Mouse (Mus musculus): Measurements from ENCODE around the gene Map4k2.
A peak's percentile ranks its signal among the peaks of the same experiment; 100 is the strongest.

Map4k2 gene

GRCm38 (mm10) chr19:6381238-6381637, 40.3 kb downstream of the Map4k2 start:
- no peak for DNase-seq

DNA sequence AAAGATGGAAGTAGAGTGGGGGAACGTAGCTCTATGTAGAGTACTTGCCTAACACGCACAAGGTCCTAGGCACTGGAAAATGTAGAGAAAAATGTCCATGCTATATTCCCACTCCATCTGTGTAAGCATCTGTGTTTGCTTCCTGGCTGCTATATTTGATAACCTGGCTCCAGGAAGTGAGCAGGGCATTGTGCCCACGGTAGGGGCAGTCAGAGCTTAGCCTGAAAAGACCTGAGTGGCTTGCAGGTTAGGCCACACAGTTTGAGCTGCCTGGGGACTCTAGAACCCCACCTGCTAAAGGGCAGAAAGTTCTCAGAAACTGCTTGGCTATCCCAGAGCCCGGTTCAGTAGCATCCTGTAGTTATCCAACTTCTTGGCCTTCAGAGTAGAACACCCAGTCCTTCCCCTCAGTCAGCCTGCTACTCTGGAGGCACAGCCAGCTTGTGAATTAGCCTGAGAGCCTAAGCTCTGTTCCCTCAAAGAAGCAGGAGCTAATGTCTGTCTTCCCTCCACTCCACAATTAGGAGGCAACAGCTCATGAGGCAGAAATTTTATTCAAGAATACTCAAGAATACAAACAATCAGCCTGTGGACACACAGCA, 41.5 kb downstream of the Map4k2 start:
- no peak for DNase-seq

- DNase-seq = peak; percentile 27 to 30
Measured at GRCm38 (mm10) chr19:6383470-6383869, 42.5 kb downstream of the Map4k2 start.

DNA sequence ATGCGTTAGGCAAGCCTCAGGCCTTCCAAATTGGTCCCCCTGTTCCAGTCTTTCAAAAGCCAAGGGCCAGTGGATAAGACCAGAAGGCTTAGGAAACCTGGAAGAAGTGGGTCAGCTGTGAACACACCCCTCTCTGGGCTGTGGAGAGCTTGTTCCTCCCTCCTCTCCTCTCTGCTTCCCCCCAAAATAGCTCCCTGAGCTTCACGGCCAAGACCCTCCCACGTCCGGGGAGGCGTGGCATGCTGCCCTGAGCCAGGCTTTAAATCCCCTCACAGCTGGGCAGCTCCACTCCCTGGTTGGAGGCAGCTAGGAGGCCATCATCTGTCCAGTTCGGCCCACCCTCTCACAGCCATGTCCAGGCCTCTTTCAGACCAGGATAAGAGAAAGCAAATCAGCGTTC, 43.2 kb downstream of the Map4k2 start, which contains the start of gene Pygm:
TSS of gene Pygm (plus strand) at position 272 of the 400 bp plus-strand sequence.
- DNase-seq = peak; percentile 86 to 91

- no peak for DNase-seq
Measured at GRCm38 (mm10) chr19:6384954-6385353, 44.0 kb downstream of the Map4k2 start.

DNA sequence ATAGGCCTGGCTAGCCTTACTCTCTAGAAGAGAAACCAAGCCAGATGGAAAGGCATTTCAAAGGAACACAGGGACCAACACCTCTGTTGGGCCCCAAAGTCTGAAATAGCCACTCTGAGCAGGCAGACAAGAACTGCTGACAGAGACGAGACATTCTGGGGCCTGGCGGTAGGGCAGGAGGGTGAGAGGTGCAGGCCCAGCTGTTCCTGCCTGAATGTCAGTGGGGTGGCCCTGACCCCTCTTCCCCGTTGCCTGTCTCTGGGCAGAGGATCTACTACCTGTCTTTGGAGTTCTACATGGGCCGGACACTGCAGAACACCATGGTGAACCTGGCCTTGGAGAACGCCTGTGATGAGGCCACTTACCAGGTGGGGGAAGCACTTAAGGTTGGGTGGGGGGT, 44.5 kb downstream of the Map4k2 start:
- DNase-seq = no peak

DNA sequence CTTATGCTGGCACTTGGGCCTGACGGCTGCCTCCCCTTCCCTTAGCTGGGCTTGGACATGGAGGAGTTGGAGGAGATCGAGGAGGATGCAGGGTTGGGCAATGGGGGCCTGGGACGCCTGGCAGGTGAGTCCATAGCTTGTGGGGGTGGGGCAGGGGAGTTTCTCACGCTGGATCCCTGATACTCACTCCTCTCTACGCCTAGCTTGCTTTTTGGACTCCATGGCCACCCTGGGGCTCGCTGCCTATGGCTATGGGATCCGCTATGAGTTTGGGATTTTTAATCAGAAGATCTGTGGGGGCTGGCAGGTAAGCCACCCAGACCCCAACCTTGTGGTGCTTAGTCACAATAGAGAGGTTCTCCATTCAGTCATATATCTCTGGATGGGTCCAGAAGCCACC, 44.9 kb downstream of the Map4k2 start:
- no peak for DNase-seq

DNA sequence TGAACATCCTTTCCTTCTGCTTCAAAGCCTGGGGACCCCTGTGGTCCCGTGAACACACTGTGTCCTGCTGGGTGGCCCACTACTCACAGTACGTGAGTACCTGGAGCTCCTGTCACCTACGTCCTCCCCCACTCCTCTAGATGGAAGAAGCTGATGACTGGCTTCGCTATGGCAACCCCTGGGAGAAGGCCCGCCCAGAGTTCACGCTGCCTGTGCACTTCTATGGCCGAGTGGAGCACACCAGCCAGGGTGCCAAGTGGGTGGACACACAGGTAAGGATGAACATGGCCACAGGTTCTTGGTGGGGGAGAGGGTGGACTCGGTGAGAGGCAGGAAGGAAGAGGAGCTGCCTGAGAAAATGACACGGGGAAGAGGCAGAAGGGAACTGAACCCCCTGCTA, 45.3 kb downstream of the Map4k2 start:
- no peak for DNase-seq

DNA sequence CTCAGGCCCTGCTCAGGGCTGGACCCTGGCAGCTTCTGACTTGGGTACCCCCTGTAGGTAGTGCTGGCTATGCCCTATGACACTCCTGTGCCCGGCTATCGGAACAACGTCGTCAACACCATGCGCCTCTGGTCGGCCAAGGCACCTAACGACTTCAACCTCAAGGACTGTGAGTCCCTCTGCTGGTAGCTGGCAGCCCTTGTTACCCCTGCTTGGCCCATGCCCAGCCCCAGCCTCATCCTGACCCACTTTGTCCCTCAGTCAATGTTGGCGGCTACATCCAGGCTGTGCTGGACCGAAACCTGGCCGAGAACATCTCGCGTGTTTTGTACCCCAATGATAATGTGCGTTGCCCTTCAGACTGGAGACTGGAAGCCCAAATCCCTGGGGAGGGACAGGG, 47.1 kb downstream of the Map4k2 start:
- DNase-seq = no peak

DNA sequence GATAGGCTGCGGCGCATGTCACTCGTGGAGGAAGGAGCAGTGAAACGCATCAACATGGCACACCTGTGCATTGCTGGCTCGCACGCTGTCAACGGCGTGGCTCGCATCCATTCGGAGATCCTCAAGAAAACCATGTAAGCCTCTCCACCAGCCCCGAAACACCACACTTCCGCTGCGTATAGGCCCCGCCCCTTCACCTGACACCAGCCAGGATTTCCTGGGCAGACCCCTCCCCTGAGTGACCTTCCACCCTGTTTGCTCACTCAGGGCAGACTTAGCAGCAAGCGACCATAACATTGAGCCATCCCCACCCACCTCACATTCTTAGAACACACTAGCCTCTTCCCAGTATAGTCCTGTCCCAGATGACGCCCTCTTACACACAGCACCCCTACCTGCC, 48.9 kb downstream of the Map4k2 start:
- peak; percentile 58 to 75 for DNase-seq

DNA sequence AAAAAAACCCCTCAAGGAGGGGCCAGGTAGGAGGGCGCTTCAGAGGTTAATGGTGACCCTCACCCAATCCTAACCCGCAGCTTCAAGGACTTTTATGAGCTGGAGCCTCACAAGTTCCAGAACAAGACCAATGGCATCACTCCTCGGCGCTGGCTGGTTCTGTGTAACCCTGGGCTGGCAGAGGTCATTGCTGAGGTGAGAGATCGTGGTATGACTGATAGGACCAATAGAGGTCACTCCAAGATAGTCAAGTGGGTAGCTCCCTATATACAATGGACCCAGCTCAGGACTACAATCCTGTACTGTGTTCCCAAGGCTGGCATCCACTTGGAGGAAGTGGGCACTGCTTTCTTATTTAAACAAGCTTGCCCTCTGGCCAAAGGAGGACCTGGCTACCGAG, 49.3 kb downstream of the Map4k2 start:
- no peak for DNase-seq

DNA sequence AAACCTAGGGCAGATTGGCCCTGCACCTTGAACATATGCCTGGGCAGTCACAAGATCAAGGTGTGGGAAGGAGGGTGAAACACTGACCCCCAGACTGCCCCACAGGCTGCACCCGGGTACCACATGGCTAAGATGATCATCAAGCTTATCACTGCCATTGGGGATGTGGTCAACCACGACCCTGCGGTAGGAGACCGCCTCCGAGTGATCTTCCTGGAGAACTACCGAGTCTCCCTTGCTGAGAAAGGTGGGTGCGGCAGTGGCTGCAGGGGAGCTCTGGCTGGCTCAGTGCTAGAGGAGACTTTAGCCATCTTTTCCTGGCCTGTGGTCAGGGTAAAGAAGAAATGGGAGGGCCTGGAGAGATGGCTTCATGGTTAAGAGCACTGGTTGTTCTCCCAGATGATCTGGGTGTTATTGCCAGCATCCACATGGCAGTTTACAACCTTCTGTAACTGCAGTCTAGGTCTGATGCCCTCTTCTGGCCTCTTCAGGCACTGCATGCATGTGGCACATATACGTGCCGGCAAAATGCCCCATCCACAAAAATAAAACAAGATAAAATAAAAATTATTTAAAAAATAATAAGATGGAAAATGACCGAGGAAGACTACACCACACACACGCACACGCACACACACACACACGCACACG, 51.9 kb downstream of the Map4k2 start:
- peak; percentile 47 to 55 for DNase-seq

DNA sequence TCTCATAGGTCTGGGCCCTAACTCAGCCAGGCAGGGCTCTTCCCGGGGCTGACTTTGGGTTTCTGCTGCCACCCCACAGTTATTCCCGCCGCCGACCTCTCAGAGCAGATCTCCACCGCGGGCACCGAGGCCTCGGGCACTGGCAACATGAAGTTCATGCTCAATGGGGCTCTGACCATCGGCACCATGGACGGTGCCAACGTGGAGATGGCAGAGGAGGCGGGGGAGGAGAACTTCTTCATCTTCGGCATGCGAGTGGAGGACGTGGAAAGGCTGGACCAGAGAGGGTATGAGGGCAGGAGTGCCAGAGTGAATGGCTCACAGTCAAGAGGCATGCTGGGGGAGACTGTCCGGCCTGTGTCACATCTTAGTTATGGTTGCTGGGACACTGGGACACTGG, 52.7 kb downstream of the Map4k2 start:
- DNase-seq = no peak

DNA sequence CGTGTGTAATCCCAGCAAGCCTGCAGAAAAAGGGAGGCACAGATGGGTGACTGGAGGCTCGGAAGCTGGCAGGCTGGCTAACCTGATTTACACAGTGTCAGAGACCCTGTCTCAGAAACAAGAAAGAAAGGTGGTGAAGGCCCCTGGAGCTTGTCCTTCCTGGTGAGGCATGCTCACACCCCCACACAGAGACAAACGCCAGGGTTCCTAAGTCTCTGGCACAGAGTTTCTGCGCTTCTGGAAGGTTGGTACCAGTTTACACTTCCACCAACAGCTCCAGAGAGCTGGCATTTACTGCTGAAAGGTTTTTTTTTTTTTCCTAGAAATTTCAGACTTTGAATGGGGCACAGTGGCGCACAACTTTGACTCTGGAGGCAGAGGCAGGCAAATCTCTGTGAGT, 55.3 kb downstream of the Map4k2 start:
- no peak for DNase-seq

GRCm38 (mm10) chr19:6397582-6398249, 56.8 kb downstream of the Map4k2 start:
- no peak for DNase-seq

DNA sequence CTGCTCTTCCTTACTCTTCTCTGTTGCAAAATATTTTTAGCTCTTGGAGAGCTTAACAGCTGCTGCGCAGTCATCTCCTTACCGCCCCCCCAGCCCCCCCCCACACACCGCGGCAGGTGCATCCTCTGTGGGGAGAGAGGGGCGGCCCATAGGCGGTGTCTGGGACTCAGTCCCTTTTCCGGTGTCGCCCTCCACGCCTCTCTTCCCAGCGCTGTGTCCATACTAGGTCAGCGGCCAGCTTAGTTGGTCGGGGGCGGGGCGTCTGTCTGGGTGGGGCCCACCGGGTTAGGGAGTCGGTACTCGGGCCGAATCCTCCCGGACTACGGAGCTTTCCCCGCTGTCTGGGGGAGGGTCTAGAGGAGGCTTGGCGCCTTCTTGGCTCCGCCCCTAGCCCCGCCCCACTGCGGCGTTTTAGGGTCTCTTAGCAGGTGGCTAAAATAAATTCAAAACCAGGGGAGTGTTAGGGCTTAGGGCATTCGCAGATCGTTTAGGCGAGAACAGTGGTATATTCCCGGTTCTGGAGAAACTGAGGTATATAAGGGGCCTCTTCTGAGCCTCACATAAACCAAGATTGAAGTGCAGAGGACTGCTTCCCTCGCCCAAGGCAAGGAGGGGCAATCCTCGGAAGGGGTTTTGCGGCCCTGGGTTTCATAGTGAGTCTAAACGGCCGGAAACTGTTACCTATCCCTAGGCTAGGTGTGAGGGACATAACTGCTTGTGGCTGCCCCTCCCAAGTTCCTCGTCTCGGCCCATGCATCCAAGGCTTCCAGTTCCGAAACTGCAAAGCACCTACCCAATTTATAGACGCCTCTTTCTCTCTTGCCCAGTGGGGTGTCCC, 57.7 kb downstream of the Map4k2 start:
- peak; percentile 82 to 85 for DNase-seq

GRCm38 (mm10) chr19:6399285-6400095, 58.6 kb downstream of the Map4k2 start, which contains the start of gene Rasgrp2:
Gene Rasgrp2 (plus strand): TSS chr19:6399340.
- peak; percentile 67 to 76 for DNase-seq

DNA sequence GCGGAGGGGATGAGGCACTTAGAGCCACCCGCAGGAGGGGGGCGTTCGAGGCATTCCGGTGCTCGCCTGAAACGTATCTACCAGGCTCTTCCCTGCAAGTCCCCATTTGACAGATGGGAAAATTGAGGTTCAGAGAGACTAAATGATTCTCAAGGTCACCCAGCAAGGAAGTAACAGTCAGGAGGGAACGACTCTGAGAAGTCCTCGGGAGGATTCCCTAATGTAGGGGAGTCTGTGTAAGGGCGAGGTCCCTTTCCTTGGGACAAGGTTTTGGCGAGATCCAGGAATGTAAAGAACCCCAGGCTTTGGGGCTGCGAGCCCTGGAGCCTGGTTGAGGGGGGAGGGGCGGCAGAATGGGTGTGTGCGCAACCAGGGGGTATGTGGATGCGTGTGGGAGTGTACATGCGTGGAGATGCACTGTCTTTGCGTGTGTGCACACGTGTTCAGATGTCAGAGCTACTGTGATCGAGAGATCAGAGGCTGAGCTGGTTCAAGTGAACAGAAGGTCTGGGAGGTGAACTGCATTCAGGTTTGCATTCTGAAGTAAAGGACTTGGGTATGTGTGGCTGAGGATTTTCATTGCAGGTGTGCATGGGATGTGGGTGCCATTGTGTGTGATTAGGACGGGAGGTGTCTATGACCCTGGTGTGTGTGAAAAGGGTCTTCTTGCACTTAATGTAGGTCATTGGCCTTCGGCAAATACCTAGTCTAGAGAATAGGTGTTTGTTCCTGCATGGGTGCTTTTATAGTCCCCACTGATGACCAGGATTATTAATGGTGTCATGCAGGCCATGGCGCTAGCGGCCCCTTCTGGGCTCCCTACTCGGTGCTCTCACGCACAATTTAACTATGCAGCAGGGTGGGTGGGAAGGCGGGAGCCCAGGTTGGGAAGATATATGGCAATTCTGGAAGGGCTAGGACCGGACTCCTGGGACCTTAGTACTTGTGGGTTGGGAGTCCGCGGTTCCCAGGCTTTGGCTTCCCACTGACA, 59.5 kb downstream of the Map4k2 start:
- peak; percentile 45 to 65 for DNase-seq

DNA sequence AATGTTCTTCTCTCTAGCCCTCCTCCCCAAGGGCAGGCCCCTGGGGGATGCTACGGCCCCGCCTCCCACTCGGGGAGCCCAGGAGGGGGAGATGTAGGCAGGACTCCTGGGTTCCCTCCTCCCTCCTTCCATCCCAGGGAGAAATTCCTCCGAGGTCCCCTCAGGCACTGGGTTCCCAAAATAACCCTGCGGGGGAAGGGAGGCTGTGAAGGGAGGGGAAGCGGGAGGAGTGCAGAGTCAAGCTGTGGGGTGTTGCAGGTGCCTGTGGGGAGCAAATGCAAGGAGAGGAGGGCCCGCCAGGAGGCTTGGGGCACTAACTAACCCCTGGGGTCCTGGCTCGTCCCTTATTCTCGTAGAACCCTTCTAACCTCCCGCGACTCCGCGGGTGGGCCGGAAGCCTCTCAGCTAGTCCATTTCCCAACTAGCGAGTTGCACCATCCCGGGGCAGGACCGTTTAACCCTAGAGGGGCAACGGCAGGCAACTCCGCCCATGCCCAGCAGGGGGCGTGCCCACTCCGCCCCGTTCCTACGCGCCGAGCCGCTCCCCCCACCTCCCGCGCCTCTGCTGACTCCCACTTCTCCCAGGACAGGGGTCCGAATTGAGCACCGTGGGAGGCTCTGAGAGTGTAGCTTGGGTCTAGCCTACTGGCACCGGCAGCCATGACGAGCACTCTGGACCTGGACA, 60.3 kb downstream of the Map4k2 start:
- DNase-seq = peak; percentile 89 to 92

GRCm38 (mm10) chr19:6401951-6402350, 61.0 kb downstream of the Map4k2 start:
- peak; percentile 72 to 78 for DNase-seq

Measured in kidney, postnatal 4 days (tissue).